ENCODE assay signal across 8 mouse cellular contexts in genomic region chr7:16402449-16402848, GRCm38 (mm10). TPM values are rescaled to one million over a fixed set of nuclear protein-coding genes. Genes with fewer than 3 reads are reported as not detected.
DNase-seq lines count a peak whose midpoint lies in the region; ATAC-seq and TF ChIP-seq lines count a peak whose summit lies in the region.

No protein-coding gene starts in this region.

- TF ChIP-seq EP300 in liver, postnatal 0 days (IDR thresholded peaks at IDR 0.05; ENCODE audit: low read depth), result no peak

- WGBS in kidney, embryonic 16.5 days, result 2% methylated on average over 9 of the region's 9 CpGs
- WGBS in bone marrow, adult 2 months, result under 1% methylated on average over 9 of the region's 9 CpGs
- under 1% methylated on average over 9 of the region's 9 CpGs for WGBS in forebrain, postnatal 0 days
- WGBS in liver, postnatal 0 days (ENCODE audit: insufficient replicate concordance), result 2% methylated on average over 9 of the region's 9 CpGs

- H3K27me3 ChIP-seq in kidney, embryonic 16.5 days (ENCODE audit: insufficient read depth, low read length), result no peaks in the 10 kb centered on the region
- no peaks in the 10 kb centered on the region for H3K27me3 ChIP-seq in forebrain, postnatal 0 days (ENCODE audit: insufficient read depth, low read length)
- H3K27me3 ChIP-seq in liver, postnatal 0 days (ENCODE audit: insufficient read depth, low read length), result no peaks in the 10 kb centered on the region

- H3K9ac ChIP-seq in kidney, embryonic 16.5 days (replicated peaks; ENCODE audit: low read length), result peak overlapping the region; percentile 100
- H3K9ac ChIP-seq in forebrain, postnatal 0 days, result peak overlapping the region; percentile 90
- peak overlapping the region; percentile 100 for H3K9ac ChIP-seq in liver, postnatal 0 days (replicated peaks)

- H3K36me3 ChIP-seq in kidney, embryonic 16.5 days (ENCODE audit: insufficient read depth, low read length), result no peaks in the 10 kb centered on the region
- H3K36me3 ChIP-seq in forebrain, postnatal 0 days (ENCODE audit: insufficient read depth), result no peaks in the 10 kb centered on the region
- 0 out of 2 replicates have a peak, but pooled peaks cover 2% of the 10 kb centered on the region for H3K36me3 ChIP-seq in liver, postnatal 0 days (replicated peaks; ENCODE audit: insufficient read depth, low read length)

- peak overlapping the region; percentile 100 for H3K27ac ChIP-seq in kidney, embryonic 16.5 days (ENCODE audit: low read length)
- peak overlapping the region; percentile 100 for H3K27ac ChIP-seq in bone marrow, adult 2 months (ENCODE audit: control insufficient read depth, insufficient read depth, low read depth, low read length, poor library complexity)
- H3K27ac ChIP-seq in forebrain, postnatal 0 days (ENCODE audit: low read depth, low read length), result peak overlapping the region; percentile 100
- peak overlapping the region; percentile 100 for H3K27ac ChIP-seq in liver, postnatal 0 days (ENCODE audit: low read depth)

- H3K4me1 ChIP-seq in kidney, embryonic 16.5 days (ENCODE audit: insufficient read depth, low read length), result peaks cover 39% of the 10 kb centered on the region
- H3K4me1 ChIP-seq in bone marrow, adult 2 months (ENCODE audit: control insufficient read depth, insufficient read depth, low read length), result peaks cover 11% of the 10 kb centered on the region
- peaks cover 29% of the 10 kb centered on the region for H3K4me1 ChIP-seq in forebrain, postnatal 0 days (ENCODE audit: insufficient read depth)
- H3K4me1 ChIP-seq in liver, postnatal 0 days (ENCODE audit: insufficient read depth), result peaks cover 46% of the 10 kb centered on the region

- peak overlapping the region; percentile 93 for H3K4me2 ChIP-seq in kidney, embryonic 16.5 days (replicated peaks; ENCODE audit: low read depth, low read length)
- H3K4me2 ChIP-seq in forebrain, postnatal 0 days (ENCODE audit: low read depth), result peak overlapping the region; percentile 82
- H3K4me2 ChIP-seq in liver, postnatal 0 days (ENCODE audit: low read depth, low read length), result peak overlapping the region; percentile 86

- TF ChIP-seq POLR2A in bone marrow, adult 2 months (IDR thresholded peaks at IDR 0.05; ENCODE audit: borderline replicate concordance, control insufficient read depth, low read depth, low read length), result no peak

- no peak for TF ChIP-seq CTCF in bone marrow, adult 2 months (IDR thresholded peaks at IDR 0.05; ENCODE audit: control insufficient read depth, insufficient read depth, low read length)
- no peak for TF ChIP-seq CTCF in forebrain, postnatal 0 days (IDR thresholded peaks at IDR 0.05; ENCODE audit: low read depth)
- no peak for TF ChIP-seq CTCF in liver, postnatal 0 days (IDR thresholded peaks at IDR 0.05; ENCODE audit: low read depth)

- no peak for ATAC-seq in kidney, embryonic 16.5 days (ENCODE audit: low FRiP score, low TSS enrichment)
- ATAC-seq in forebrain, postnatal 0 days, result no peak
- ATAC-seq in liver, postnatal 0 days, result no peak
- no peak for ATAC-seq in erythroid progenitor cell, adult 5-6 weeks (replicated peaks; ENCODE audit: low FRiP score, poor library complexity, severe bottlenecking)
- ATAC-seq in megakaryocyte-erythroid progenitor cell, adult 5-6 weeks (replicated peaks; ENCODE audit: low FRiP score, low TSS enrichment, poor library complexity, severe bottlenecking), result no peak

- peak overlapping the region; percentile 89 for H3K4me3 ChIP-seq in kidney, embryonic 16.5 days (ENCODE audit: low read length)
- H3K4me3 ChIP-seq in bone marrow, adult 2 months (replicated peaks; ENCODE audit: control insufficient read depth, low read depth, low read length), result peak overlapping the region; percentile 84
- H3K4me3 ChIP-seq in forebrain, postnatal 0 days (ENCODE audit: low read depth, low read length), result peak overlapping the region; percentile 51
- peak overlapping the region; percentile 88 for H3K4me3 ChIP-seq in liver, postnatal 0 days (ENCODE audit: low read depth, low read length)

- no peaks in the 10 kb centered on the region for H3K9me3 ChIP-seq in kidney, embryonic 16.5 days (ENCODE audit: low read length)
- no peaks in the 10 kb centered on the region for H3K9me3 ChIP-seq in forebrain, postnatal 0 days (ENCODE audit: low read length)
- no peaks in the 10 kb centered on the region for H3K9me3 ChIP-seq in liver, postnatal 0 days (ENCODE audit: low read length)

- no peak for DNase-seq in kidney, postnatal 36 days
- no peak for DNase-seq in forebrain, postnatal 0 days
- DNase-seq in liver, postnatal 0 days, result no peak
- no peak for DNase-seq in frontal cortex, postnatal 25 days (ENCODE audit: low spot score in 2 of 2)

RNA-seq across cellular contexts. Expression of gene Zc3h4, which starts 1.7 kb away (rescaled TPM):
- polyA plus RNA-seq in kidney, embryonic 16.5 days (2015; fragmentation: Nextera tagmentation; extraction: Ambion mirVana), result 14.8 and 14.9 TPM in 2 replicates
- polyA plus RNA-seq in bone marrow, adult 2 months (2011; ENCODE audit: insufficient read depth, insufficient read length, low replicate concordance, missing spikeins), result 56.8 and 95.0 TPM in 2 replicates
- 36.7 and 57.5 TPM in 2 replicates for total RNA-seq in forebrain, postnatal 0 days (2014; rRNA removed)
- polyA plus RNA-seq in forebrain, postnatal 0 days (2015; fragmentation: Nextera tagmentation; extraction: Ambion mirVana), result 9.4 and 11.0 TPM in 2 replicates
- 4.7 and 5.2 TPM in 2 replicates for polyA plus RNA-seq in liver, postnatal 0 days (2015; fragmentation: Nextera tagmentation; extraction: Ambion mirVana)
- total RNA-seq in erythroid progenitor cell, adult 5-6 weeks (2015; ENCODE audit: low replicate concordance), result 43.6 and 44.0 TPM in 2 replicates
- 89.2 and 100.0 TPM in 2 replicates for total RNA-seq in erythroid progenitor cell, adult 5-6 weeks (2017; ENCODE audit: low replicate concordance)
- total RNA-seq in megakaryocyte-erythroid progenitor cell, adult 5-6 weeks (2014; fragmentation: Nextera tagmentation), result 60.7 and 66.9 TPM in 2 replicates
- 29.5 and 39.1 TPM in 2 replicates for total RNA-seq in megakaryocyte-erythroid progenitor cell, adult 5-6 weeks (2017)

RNA-seq across cellular contexts. Expression of gene Sae1, which starts 14.8 kb away (rescaled TPM):
- 337 and 347 TPM in 2 replicates for polyA plus RNA-seq in kidney, embryonic 16.5 days (2015; fragmentation: Nextera tagmentation; extraction: Ambion mirVana)
- polyA plus RNA-seq in bone marrow, adult 2 months (2011; ENCODE audit: insufficient read depth, insufficient read length, low replicate concordance, missing spikeins), result 66.8 and 78.5 TPM in 2 replicates
- total RNA-seq in forebrain, postnatal 0 days (2014; rRNA removed), result 114 and 122 TPM in 2 replicates
- polyA plus RNA-seq in forebrain, postnatal 0 days (2015; fragmentation: Nextera tagmentation; extraction: Ambion mirVana), result 197 and 211 TPM in 2 replicates
- 48.3 and 51.9 TPM in 2 replicates for polyA plus RNA-seq in liver, postnatal 0 days (2015; fragmentation: Nextera tagmentation; extraction: Ambion mirVana)
- total RNA-seq in erythroid progenitor cell, adult 5-6 weeks (2015; ENCODE audit: low replicate concordance), result 36.5 and 43.6 TPM in 2 replicates
- 113 and 196 TPM in 2 replicates for total RNA-seq in erythroid progenitor cell, adult 5-6 weeks (2017; ENCODE audit: low replicate concordance)
- 132 and 134 TPM in 2 replicates for total RNA-seq in megakaryocyte-erythroid progenitor cell, adult 5-6 weeks (2014; fragmentation: Nextera tagmentation)
- total RNA-seq in megakaryocyte-erythroid progenitor cell, adult 5-6 weeks (2017), result 478 and 490 TPM in 2 replicates

RNA-seq across cellular contexts. Expression of gene Tmem160, which starts 50.1 kb away (rescaled TPM):
- 50.7 and 54.6 TPM in 2 replicates for polyA plus RNA-seq in kidney, embryonic 16.5 days (2015; fragmentation: Nextera tagmentation; extraction: Ambion mirVana)
- 21.7 and 45.2 TPM in 2 replicates for polyA plus RNA-seq in bone marrow, adult 2 months (2011; ENCODE audit: insufficient read depth, insufficient read length, low replicate concordance, missing spikeins)
- total RNA-seq in forebrain, postnatal 0 days (2014; rRNA removed), result 40.1 and 61.2 TPM in 2 replicates
- 105 and 130 TPM in 2 replicates for polyA plus RNA-seq in forebrain, postnatal 0 days (2015; fragmentation: Nextera tagmentation; extraction: Ambion mirVana)
- 38.7 and 43.0 TPM in 2 replicates for polyA plus RNA-seq in liver, postnatal 0 days (2015; fragmentation: Nextera tagmentation; extraction: Ambion mirVana)
- 6.8 and 8.0 TPM in 2 replicates for total RNA-seq in erythroid progenitor cell, adult 5-6 weeks (2015; ENCODE audit: low replicate concordance)
- 1.9 and 5.9 TPM in 2 replicates for total RNA-seq in erythroid progenitor cell, adult 5-6 weeks (2017; ENCODE audit: low replicate concordance)
- total RNA-seq in megakaryocyte-erythroid progenitor cell, adult 5-6 weeks (2014; fragmentation: Nextera tagmentation), result 34.3 and 39.2 TPM in 2 replicates
- 16.3 and 16.9 TPM in 2 replicates for total RNA-seq in megakaryocyte-erythroid progenitor cell, adult 5-6 weeks (2017)
